Mouse (Mus musculus): ENCODE results near the gene Fbxl19. TPM values are rescaled to one million over a fixed set of nuclear protein-coding genes. Genes with fewer than 3 reads are reported as not detected.

The Fbxl19 gene
- polyA plus RNA-seq, 1 experiment = 37.2 TPM

GRCm38 (mm10) chr7:127707045-127707956 lies 37.0 kb upstream of the Fbxl19 start:
- Histone ChIP-seq H3K36me3 (ENCODE audit: control insufficient read depth, insufficient read depth, low read length) (no peaks in the 10 kb centered on the region; the same call in 1 of the 2 replicates), H3K27ac (ENCODE audit: control insufficient read depth, insufficient read depth, low read depth, low read length) (no peak overlapping the region), H3K27me3 (ENCODE audit: control insufficient read depth, insufficient read depth, low read length) (no peaks in the 10 kb centered on the region), H3K4me3 (ENCODE audit: control insufficient read depth, low read depth, low read length) (peak overlapping the region; percentile 92), H3K4me1 (ENCODE audit: control insufficient read depth, insufficient read depth, low read length) (peaks cover 17% of the 10 kb centered on the region)
- no peak for TF ChIP-seq POLR2A (IDR thresholded peaks at IDR 0.05; ENCODE audit: control insufficient read depth, low read depth, low read length)
- TF ChIP-seq CTCF (IDR thresholded peaks at IDR 0.05; ENCODE audit: control insufficient read depth, insufficient read depth, insufficient replicate concordance, low read depth, low read length) = no peak

GRCm38 (mm10) chr7:127707957-127708206 lies 36.5 kb upstream of the Fbxl19 start:
- peaks cover 21% of the 10 kb centered on the region for H3K4me1 ChIP-seq (ENCODE audit: control insufficient read depth, insufficient read depth, low read length)
- peak overlapping the region; percentile 84 for H3K27ac ChIP-seq (ENCODE audit: control insufficient read depth, insufficient read depth, low read depth, low read length)

GRCm38 (mm10) chr7:127708207-127709078 lies 35.9 kb upstream of the Fbxl19 start, which contains the start of gene Bcl7c:
Gene Bcl7c, minus strand, starts transcription at chr7:127708933.
- Histone ChIP-seq H3K4me1 (ENCODE audit: control insufficient read depth, insufficient read depth, low read length) (peaks cover 24% of the 10 kb centered on the region), H3K27me3 (ENCODE audit: control insufficient read depth, insufficient read depth, low read length) (no peaks in the 10 kb centered on the region), H3K4me3 (ENCODE audit: control insufficient read depth, low read depth, low read length) (peak within 1 kb of the TSS; percentile 92), H3K27ac (ENCODE audit: control insufficient read depth, insufficient read depth, low read depth, low read length) (peak within 1 kb of the TSS; percentile 84), H3K36me3 (ENCODE audit: control insufficient read depth, insufficient read depth, low read length) (no peaks in the 10 kb centered on the region; the same call in 1 of the 2 replicates)
- TF ChIP-seq CTCF (IDR thresholded peaks at IDR 0.05; ENCODE audit: control insufficient read depth, insufficient read depth, insufficient replicate concordance, low read depth, low read length) (peak; percentile 39; the same call in 1 of the 2 replicates), POLR2A (IDR thresholded peaks at IDR 0.05; ENCODE audit: control insufficient read depth, low read depth, low read length) (peak; percentile 40; the same call in 1 of the 2 replicates)

More at GRCm38 (mm10) chr7:127707957-127708206, 36.5 kb upstream of the Fbxl19 start:
- Histone ChIP-seq H3K4me3 (ENCODE audit: control insufficient read depth, low read depth, low read length) (peak overlapping the region; percentile 92), H3K36me3 (ENCODE audit: control insufficient read depth, insufficient read depth, low read length) (no peaks in the 10 kb centered on the region; the same call in 1 of the 2 replicates), H3K27me3 (ENCODE audit: control insufficient read depth, insufficient read depth, low read length) (no peaks in the 10 kb centered on the region)
- TF ChIP-seq POLR2A (IDR thresholded peaks at IDR 0.05; ENCODE audit: control insufficient read depth, low read depth, low read length) (no peak), CTCF (IDR thresholded peaks at IDR 0.05; ENCODE audit: control insufficient read depth, insufficient read depth, insufficient replicate concordance, low read depth, low read length) (no peak)

- no peak for TF ChIP-seq POLR2A (IDR thresholded peaks at IDR 0.05; ENCODE audit: control insufficient read depth, low read depth, low read length)
- no peak for TF ChIP-seq CTCF (IDR thresholded peaks at IDR 0.05; ENCODE audit: control insufficient read depth, insufficient read depth, insufficient replicate concordance, low read depth, low read length)
- Histone ChIP-seq H3K36me3 (ENCODE audit: control insufficient read depth, insufficient read depth, low read length) (no peaks in the 10 kb centered on the region; the same call in 1 of the 2 replicates), H3K4me1 (ENCODE audit: control insufficient read depth, insufficient read depth, low read length) (peaks cover 24% of the 10 kb centered on the region), H3K27me3 (ENCODE audit: control insufficient read depth, insufficient read depth, low read length) (no peaks in the 10 kb centered on the region), H3K4me3 (ENCODE audit: control insufficient read depth, low read depth, low read length) (no peak overlapping the region; the same call in 1 of the 2 replicates), H3K27ac (ENCODE audit: control insufficient read depth, insufficient read depth, low read depth, low read length) (no peak overlapping the region)
Observed at GRCm38 (mm10) chr7:127709261-127709979, 34.9 kb upstream of the Fbxl19 start.

- no peak overlapping the region for H3K27ac ChIP-seq (ENCODE audit: control insufficient read depth, insufficient read depth, low read depth, low read length)
- H3K4me3 ChIP-seq (ENCODE audit: control insufficient read depth, low read depth, low read length) = no peak overlapping the region
- H3K4me1 ChIP-seq (ENCODE audit: control insufficient read depth, insufficient read depth, low read length) = peaks cover 24% of the 10 kb centered on the region
- no peaks in the 10 kb centered on the region for H3K27me3 ChIP-seq (ENCODE audit: control insufficient read depth, insufficient read depth, low read length)
- no peaks in the 10 kb centered on the region; the same call in 1 of the 2 replicates for H3K36me3 ChIP-seq (ENCODE audit: control insufficient read depth, insufficient read depth, low read length)
- TF ChIP-seq POLR2A (IDR thresholded peaks at IDR 0.05; ENCODE audit: control insufficient read depth, low read depth, low read length) = no peak
- TF ChIP-seq CTCF (IDR thresholded peaks at IDR 0.05; ENCODE audit: control insufficient read depth, insufficient read depth, insufficient replicate concordance, low read depth, low read length) = no peak
Observed at GRCm38 (mm10) chr7:127711031-127711430, 33.3 kb upstream of the Fbxl19 start.

GRCm38 (mm10) chr7:127711456-127711855 lies 32.9 kb upstream of the Fbxl19 start:
- Histone ChIP-seq H3K4me1 (ENCODE audit: control insufficient read depth, insufficient read depth, low read length) (peaks cover 24% of the 10 kb centered on the region), H3K36me3 (ENCODE audit: control insufficient read depth, insufficient read depth, low read length) (no peaks in the 10 kb centered on the region), H3K27me3 (ENCODE audit: control insufficient read depth, insufficient read depth, low read length) (no peaks in the 10 kb centered on the region), H3K4me3 (ENCODE audit: control insufficient read depth, low read depth, low read length) (no peak overlapping the region), H3K27ac (ENCODE audit: control insufficient read depth, insufficient read depth, low read depth, low read length) (no peak overlapping the region)
- no peak for TF ChIP-seq CTCF (IDR thresholded peaks at IDR 0.05; ENCODE audit: control insufficient read depth, insufficient read depth, insufficient replicate concordance, low read depth, low read length)
- TF ChIP-seq POLR2A (IDR thresholded peaks at IDR 0.05; ENCODE audit: control insufficient read depth, low read depth, low read length) = no peak
